Comparison of ENCODE assay signal across 8 mouse cellular contexts in genomic region chrX:137118097-137118746, GRCm38 (mm10). TPM values are rescaled to one million over a fixed set of nuclear protein-coding genes. Genes with fewer than 3 reads are reported as not detected.
DNase-seq lines count a peak whose midpoint lies in the region; ATAC-seq lines count a peak whose summit lies in the region.

No protein-coding gene starts in this region.

- peaks cover 3% of the 10 kb centered on the region; the same call in 1 of the 2 replicates for H3K9me3 ChIP-seq in forebrain, embryonic 13.5 days (replicated peaks)
- no peaks in the 10 kb centered on the region for H3K9me3 ChIP-seq in kidney, embryonic 15.5 days (replicated peaks)
- H3K9me3 ChIP-seq in stomach, embryonic 16.5 days (replicated peaks; ENCODE audit: control insufficient read depth, low read length): no peaks in the 10 kb centered on the region

- H3K27ac ChIP-seq in forebrain, embryonic 13.5 days: no peak overlapping the region
- H3K27ac ChIP-seq in kidney, embryonic 15.5 days: no peak overlapping the region
- H3K27ac ChIP-seq in stomach, embryonic 16.5 days (ENCODE audit: low read length): no peak overlapping the region

- H3K4me1 ChIP-seq in forebrain, embryonic 13.5 days: no peaks in the 10 kb centered on the region; the same call in 1 of the 2 replicates
- 0 out of 2 replicates have a peak, but pooled peaks cover 3% of the 10 kb centered on the region for H3K4me1 ChIP-seq in kidney, embryonic 15.5 days
- peaks cover 5% of the 10 kb centered on the region; the same call in 1 of the 2 replicates for H3K4me1 ChIP-seq in stomach, embryonic 16.5 days (ENCODE audit: control insufficient read depth, insufficient read depth, low read length)

- no peaks in the 10 kb centered on the region for H3K36me3 ChIP-seq in forebrain, embryonic 13.5 days (ENCODE audit: poor library complexity, severe bottlenecking)
- no peaks in the 10 kb centered on the region for H3K36me3 ChIP-seq in kidney, embryonic 15.5 days
- H3K36me3 ChIP-seq in stomach, embryonic 16.5 days (ENCODE audit: control insufficient read depth, insufficient read depth, low read length): no peaks in the 10 kb centered on the region

- DNase-seq in kidney, adult 11 months: peak; percentile 14
- DNase-seq in kidney, adult 9 months: no peak
- peak; percentile 73 for DNase-seq in NIH3T3 (ENCODE audit: low read depth)

- WGBS in forebrain, embryonic 13.5 days: 24% methylated on average over 34 of the region's 40 CpGs
- 19% methylated on average over 40 of the region's 40 CpGs for WGBS in kidney, embryonic 15.5 days
- WGBS in stomach, embryonic 16.5 days: 16% methylated on average over 39 of the region's 40 CpGs

- peak overlapping the region; percentile 34 for H3K4me2 ChIP-seq in forebrain, embryonic 13.5 days
- H3K4me2 ChIP-seq in kidney, embryonic 15.5 days: peak overlapping the region; percentile 45
- peak overlapping the region; percentile 29; the same call in 1 of the 2 replicates for H3K4me2 ChIP-seq in stomach, embryonic 16.5 days (ENCODE audit: low read depth, low read length)

- no peak overlapping the region for H3K9ac ChIP-seq in forebrain, embryonic 13.5 days
- H3K9ac ChIP-seq in kidney, embryonic 15.5 days: no peak overlapping the region
- no peak overlapping the region for H3K9ac ChIP-seq in stomach, embryonic 16.5 days (ENCODE audit: low read length)

- peak overlapping the region; percentile 7; the same call in 1 of the 2 replicates for H3K4me3 ChIP-seq in forebrain, embryonic 13.5 days
- H3K4me3 ChIP-seq in kidney, embryonic 15.5 days (replicated peaks): peak overlapping the region; percentile 23
- peak overlapping the region; percentile 13 for H3K4me3 ChIP-seq in stomach, embryonic 16.5 days (replicated peaks; ENCODE audit: low read length)

- peak; percentile 72; the same call in 1 of the 2 replicates for ATAC-seq in forebrain, embryonic 13.5 days
- peak; percentile 88 for ATAC-seq in kidney, embryonic 15.5 days (replicated peaks; ENCODE audit: low FRiP score)
- peak; percentile 56 for ATAC-seq in megakaryocyte, adult 5-6 weeks (ENCODE audit: poor library complexity, severe bottlenecking)
- peak; percentile 44; the same call in 1 of the 2 replicates for ATAC-seq in stomach, embryonic 16.5 days (ENCODE audit: insufficient read depth, low FRiP score)
- no peak for ATAC-seq in cerebellum, adult (ENCODE audit: insufficient number of reproducible peaks, low FRiP score, low TSS enrichment)

- peaks cover 84% of the 10 kb centered on the region for H3K27me3 ChIP-seq in forebrain, embryonic 13.5 days
- peaks cover 87% of the 10 kb centered on the region for H3K27me3 ChIP-seq in kidney, embryonic 15.5 days
- H3K27me3 ChIP-seq in stomach, embryonic 16.5 days (ENCODE audit: control insufficient read depth, insufficient read depth, low read length): peaks cover 56% of the 10 kb centered on the region

RNA-seq across cellular contexts. Expression of gene Esx1, which starts 3.7 kb away (rescaled TPM):
- polyA plus RNA-seq in forebrain, embryonic 13.5 days (2015; fragmentation: Nextera tagmentation; extraction: Ambion mirVana): not detected in 2 replicates
- not detected in 2 replicates for polyA plus RNA-seq in kidney, embryonic 15.5 days (2015; fragmentation: Nextera tagmentation; extraction: Ambion mirVana)
- total RNA-seq in megakaryocyte, adult 5-6 weeks (2015): not detected in 2 replicates
- not detected in 2 replicates for total RNA-seq in megakaryocyte, adult 5-6 weeks (2017)
- not detected in 2 replicates for polyA plus RNA-seq in stomach, embryonic 16.5 days (2015; fragmentation: Nextera tagmentation; extraction: Ambion mirVana)
